Mouse (Mus musculus): Measurements from ENCODE around the gene Ubald1. TPM values are rescaled to one million over a fixed set of nuclear protein-coding genes. Genes with fewer than 3 reads are reported as not detected.

Gene Ubald1
- polyA plus RNA-seq, 1 experiment = 65.2 TPM

DNA sequence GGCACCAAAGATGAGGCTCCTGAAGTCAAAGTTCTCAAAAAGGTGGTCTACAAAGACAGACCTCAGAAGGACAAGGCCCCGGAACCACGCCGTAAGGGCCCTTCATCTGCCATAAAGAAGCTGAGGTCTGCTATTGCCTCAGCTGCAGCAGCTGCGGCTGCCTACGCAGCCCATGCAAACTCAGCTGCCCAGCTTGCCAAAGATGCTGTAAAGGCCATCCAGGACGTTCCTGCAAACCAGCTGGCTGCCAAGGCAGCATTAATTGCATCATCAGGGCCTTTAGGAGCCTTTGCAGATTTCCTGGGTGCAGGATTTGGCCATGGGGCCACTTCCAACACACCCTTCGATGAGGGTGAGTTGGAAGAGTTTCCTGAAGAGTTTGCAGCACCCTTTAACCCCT, 29.8 kb downstream of the Ubald1 start:
- Histone ChIP-seq H3K4me1 (ENCODE audit: control insufficient read depth, insufficient read depth, low read length) (peaks cover 2% of the 10 kb centered on the region; the same call in 1 of the 2 replicates), H3K4me3 (ENCODE audit: control insufficient read depth, low read depth, low read length) (no peak overlapping the region), H3K36me3 (ENCODE audit: control insufficient read depth, insufficient read depth, low read length) (no peaks in the 10 kb centered on the region), H3K27me3 (ENCODE audit: control insufficient read depth, insufficient read depth, low read length) (no peaks in the 10 kb centered on the region), H3K27ac (ENCODE audit: control insufficient read depth, insufficient read depth, low read depth, low read length) (no peak overlapping the region)
- TF ChIP-seq CTCF (IDR thresholded peaks at IDR 0.05; ENCODE audit: control insufficient read depth, insufficient read depth, insufficient replicate concordance, low read depth, low read length) (no peak), POLR2A (IDR thresholded peaks at IDR 0.05; ENCODE audit: control insufficient read depth, low read depth, low read length) (no peak)

DNA sequence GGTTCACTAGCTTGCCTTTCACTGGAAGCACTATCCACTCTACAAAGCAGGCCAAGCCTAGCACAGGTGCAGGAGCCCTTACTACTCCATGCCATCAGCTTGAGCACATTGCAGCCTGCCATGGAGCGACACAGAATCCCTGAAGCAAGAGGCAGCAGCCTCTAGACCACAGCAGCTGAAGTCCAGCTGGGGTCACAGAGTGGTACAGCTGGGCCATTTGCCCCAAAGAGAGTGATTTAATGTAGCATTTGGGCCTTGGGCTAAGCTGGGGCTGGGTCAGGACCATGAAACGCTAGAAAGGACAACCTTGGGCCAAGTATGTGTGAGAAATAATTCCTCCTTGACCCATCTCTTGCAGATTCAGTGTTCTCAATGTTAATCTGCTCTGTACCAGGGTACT, 32.0 kb downstream of the Ubald1 start:
- peaks cover 2% of the 10 kb centered on the region; the same call in 1 of the 2 replicates for H3K4me1 ChIP-seq (ENCODE audit: control insufficient read depth, insufficient read depth, low read length)
- no peak overlapping the region for H3K27ac ChIP-seq (ENCODE audit: control insufficient read depth, insufficient read depth, low read depth, low read length)
- no peaks in the 10 kb centered on the region for H3K36me3 ChIP-seq (ENCODE audit: control insufficient read depth, insufficient read depth, low read length)
- no peaks in the 10 kb centered on the region for H3K27me3 ChIP-seq (ENCODE audit: control insufficient read depth, insufficient read depth, low read length)
- H3K4me3 ChIP-seq (ENCODE audit: control insufficient read depth, low read depth, low read length) = no peak overlapping the region
- no peak for TF ChIP-seq CTCF (IDR thresholded peaks at IDR 0.05; ENCODE audit: control insufficient read depth, insufficient read depth, insufficient replicate concordance, low read depth, low read length)
- no peak for TF ChIP-seq POLR2A (IDR thresholded peaks at IDR 0.05; ENCODE audit: control insufficient read depth, low read depth, low read length)

DNA sequence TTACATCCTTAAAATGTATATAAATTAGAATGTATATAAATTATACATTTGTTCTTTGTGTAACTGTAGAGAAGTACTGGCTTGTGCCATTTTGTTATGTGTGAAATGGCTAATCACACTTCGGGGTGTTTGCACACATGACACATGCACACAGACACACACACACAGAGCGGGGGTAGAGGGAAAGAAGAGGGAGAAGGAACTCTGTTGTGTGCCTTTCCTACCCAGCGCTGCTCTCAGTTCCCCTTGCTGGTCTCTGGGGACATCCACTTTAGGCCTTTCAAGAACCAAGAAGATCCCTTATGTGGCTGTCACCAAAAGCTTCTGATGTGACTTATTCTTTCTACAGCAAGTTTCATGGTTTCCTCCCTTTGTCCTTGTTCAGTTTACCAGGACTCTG, 33.1 kb downstream of the Ubald1 start:
- Histone ChIP-seq H3K36me3 (ENCODE audit: control insufficient read depth, insufficient read depth, low read length) (no peaks in the 10 kb centered on the region), H3K27ac (ENCODE audit: control insufficient read depth, insufficient read depth, low read depth, low read length) (no peak overlapping the region)
- no peak for TF ChIP-seq CTCF (IDR thresholded peaks at IDR 0.05; ENCODE audit: control insufficient read depth, insufficient read depth, insufficient replicate concordance, low read depth, low read length)
- no peak for TF ChIP-seq POLR2A (IDR thresholded peaks at IDR 0.05; ENCODE audit: control insufficient read depth, low read depth, low read length)

DNA sequence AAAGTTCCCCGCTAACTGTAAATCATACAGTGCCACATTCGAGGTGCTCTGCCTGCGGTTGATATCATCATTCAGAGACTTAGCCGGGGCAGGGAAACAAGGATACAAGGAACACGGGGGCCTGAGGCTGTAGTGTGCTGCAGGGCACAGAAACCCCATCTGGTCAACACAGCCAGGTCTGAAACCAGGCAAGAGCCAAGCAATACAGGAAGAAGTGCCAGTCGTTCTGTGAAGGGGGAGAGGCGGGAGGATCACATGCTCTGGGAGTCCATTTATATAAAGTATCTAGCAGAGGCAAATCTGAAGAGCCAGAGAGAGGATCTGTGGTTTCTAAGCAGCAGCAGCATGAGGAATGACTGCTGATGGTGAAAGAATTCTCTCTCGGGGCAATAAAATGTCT, 39.9 kb downstream of the Ubald1 start:
- H3K27ac ChIP-seq (ENCODE audit: control insufficient read depth, insufficient read depth, low read depth, low read length) = no peak overlapping the region; the same call in 1 of the 2 replicates
- TF ChIP-seq POLR2A (IDR thresholded peaks at IDR 0.05; ENCODE audit: control insufficient read depth, low read depth, low read length) (no peak), CTCF (IDR thresholded peaks at IDR 0.05; ENCODE audit: control insufficient read depth, insufficient read depth, insufficient replicate concordance, low read depth, low read length) (no peak)
- no peaks in the 10 kb centered on the region for H3K36me3 ChIP-seq (ENCODE audit: control insufficient read depth, insufficient read depth, low read length)
- no peaks in the 10 kb centered on the region for H3K27me3 ChIP-seq (ENCODE audit: control insufficient read depth, insufficient read depth, low read length)
- H3K4me3 ChIP-seq (ENCODE audit: control insufficient read depth, low read depth, low read length) = peak overlapping the region; percentile 82
- H3K4me1 ChIP-seq (ENCODE audit: control insufficient read depth, insufficient read depth, low read length) = peaks cover 6% of the 10 kb centered on the region

More for the DNA sequence above, 33.1 kb downstream of the Ubald1 start:
- Histone ChIP-seq H3K27me3 (ENCODE audit: control insufficient read depth, insufficient read depth, low read length) (no peaks in the 10 kb centered on the region), H3K4me3 (ENCODE audit: control insufficient read depth, low read depth, low read length) (no peak overlapping the region), H3K4me1 (ENCODE audit: control insufficient read depth, insufficient read depth, low read length) (peaks cover 5% of the 10 kb centered on the region)

DNA sequence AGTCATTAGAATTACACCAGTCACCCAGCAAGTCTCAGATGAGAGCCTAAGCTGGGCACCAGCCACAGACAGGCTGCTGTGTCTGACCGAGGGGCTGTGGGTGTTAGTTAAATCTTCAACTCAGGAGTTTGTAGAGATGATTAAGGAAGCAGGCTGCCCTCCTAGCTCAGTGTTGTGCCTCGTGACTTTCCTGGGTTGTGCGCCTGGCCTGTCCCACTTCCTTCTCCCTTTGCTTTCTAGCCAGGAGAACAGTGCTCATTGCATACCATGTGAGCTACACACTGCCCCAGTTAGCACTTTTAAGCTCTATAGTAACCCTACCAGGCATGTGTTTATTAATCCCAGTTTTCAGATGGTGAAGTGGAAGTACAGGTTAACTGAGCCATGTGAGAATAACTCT, 40.6 kb downstream of the Ubald1 start:
- no peaks in the 10 kb centered on the region for H3K27me3 ChIP-seq (ENCODE audit: control insufficient read depth, insufficient read depth, low read length)
- peaks cover 6% of the 10 kb centered on the region for H3K4me1 ChIP-seq (ENCODE audit: control insufficient read depth, insufficient read depth, low read length)
- no peak overlapping the region for H3K27ac ChIP-seq (ENCODE audit: control insufficient read depth, insufficient read depth, low read depth, low read length)
- no peaks in the 10 kb centered on the region for H3K36me3 ChIP-seq (ENCODE audit: control insufficient read depth, insufficient read depth, low read length)
- peak overlapping the region; percentile 82 for H3K4me3 ChIP-seq (ENCODE audit: control insufficient read depth, low read depth, low read length)
- TF ChIP-seq CTCF (IDR thresholded peaks at IDR 0.05; ENCODE audit: control insufficient read depth, insufficient read depth, insufficient replicate concordance, low read depth, low read length) (no peak), POLR2A (IDR thresholded peaks at IDR 0.05; ENCODE audit: control insufficient read depth, low read depth, low read length) (no peak)

DNA sequence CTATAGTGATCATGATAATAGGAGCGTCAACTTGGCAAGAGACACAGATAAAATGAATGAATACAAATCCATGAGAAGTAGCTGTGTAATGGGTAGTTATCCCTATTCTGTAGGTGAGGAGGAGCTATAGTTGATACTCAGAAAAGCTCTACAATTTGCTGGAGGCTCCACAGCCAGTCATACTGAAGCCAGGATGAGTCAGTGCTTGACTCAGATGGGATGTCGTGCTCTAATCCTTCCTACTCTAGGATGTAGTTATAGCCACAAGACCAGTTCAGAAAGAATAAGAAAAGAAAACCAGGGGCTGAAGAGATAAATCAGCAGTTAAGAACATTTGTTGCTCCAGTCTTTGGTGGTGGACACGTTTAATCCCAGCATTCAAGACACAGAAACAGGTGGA, 42.5 kb downstream of the Ubald1 start:
- Histone ChIP-seq H3K27me3 (ENCODE audit: control insufficient read depth, insufficient read depth, low read length) (no peaks in the 10 kb centered on the region), H3K36me3 (ENCODE audit: control insufficient read depth, insufficient read depth, low read length) (no peaks in the 10 kb centered on the region), H3K4me3 (ENCODE audit: control insufficient read depth, low read depth, low read length) (peak overlapping the region; percentile 31; the same call in 1 of the 2 replicates), H3K4me1 (ENCODE audit: control insufficient read depth, insufficient read depth, low read length) (peaks cover 3% of the 10 kb centered on the region), H3K27ac (ENCODE audit: control insufficient read depth, insufficient read depth, low read depth, low read length) (no peak overlapping the region)
- no peak for TF ChIP-seq CTCF (IDR thresholded peaks at IDR 0.05; ENCODE audit: control insufficient read depth, insufficient read depth, insufficient replicate concordance, low read depth, low read length)
- no peak for TF ChIP-seq POLR2A (IDR thresholded peaks at IDR 0.05; ENCODE audit: control insufficient read depth, low read depth, low read length)

DNA sequence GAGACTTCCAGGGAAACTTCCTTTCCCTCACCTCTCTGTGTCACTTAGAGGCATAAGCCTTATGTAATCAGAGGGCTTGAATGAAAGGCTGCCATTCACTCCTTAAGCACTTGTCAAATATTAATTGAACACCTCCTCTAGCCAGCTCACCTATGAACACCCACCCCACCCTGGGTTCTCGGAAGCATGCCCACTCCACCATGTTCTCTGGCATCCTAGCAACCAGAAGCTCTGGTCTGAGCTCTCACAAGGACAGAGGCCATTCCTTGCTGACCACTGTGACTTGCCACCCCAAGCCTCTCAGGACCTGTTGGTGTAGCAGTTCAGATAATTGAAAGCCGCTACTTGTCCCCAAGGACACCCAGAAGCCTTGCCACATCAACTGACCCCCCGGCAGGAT, 44.9 kb downstream of the Ubald1 start, which contains the start of gene 4930562C15Rik:
Gene 4930562C15Rik (plus strand): TSS at position 226 of the 400 bp plus-strand sequence.
- Histone ChIP-seq H3K27me3 (ENCODE audit: control insufficient read depth, insufficient read depth, low read length) (no peaks in the 10 kb centered on the region), H3K4me1 (ENCODE audit: control insufficient read depth, insufficient read depth, low read length) (peaks cover 6% of the 10 kb centered on the region), H3K27ac (ENCODE audit: control insufficient read depth, insufficient read depth, low read depth, low read length) (no peak within 1 kb of the TSS), H3K36me3 (ENCODE audit: control insufficient read depth, insufficient read depth, low read length) (no peaks in the 10 kb centered on the region), H3K4me3 (ENCODE audit: control insufficient read depth, low read depth, low read length) (peak within 1 kb of the TSS; percentile 78)
- no peak for TF ChIP-seq CTCF (IDR thresholded peaks at IDR 0.05; ENCODE audit: control insufficient read depth, insufficient read depth, insufficient replicate concordance, low read depth, low read length)
- peak; percentile 39; the same call in 1 of the 2 replicates for TF ChIP-seq POLR2A (IDR thresholded peaks at IDR 0.05; ENCODE audit: control insufficient read depth, low read depth, low read length)
